Mouse (Mus musculus): ENCODE results near the gene Cela1.

The Cela1 gene

DNA sequence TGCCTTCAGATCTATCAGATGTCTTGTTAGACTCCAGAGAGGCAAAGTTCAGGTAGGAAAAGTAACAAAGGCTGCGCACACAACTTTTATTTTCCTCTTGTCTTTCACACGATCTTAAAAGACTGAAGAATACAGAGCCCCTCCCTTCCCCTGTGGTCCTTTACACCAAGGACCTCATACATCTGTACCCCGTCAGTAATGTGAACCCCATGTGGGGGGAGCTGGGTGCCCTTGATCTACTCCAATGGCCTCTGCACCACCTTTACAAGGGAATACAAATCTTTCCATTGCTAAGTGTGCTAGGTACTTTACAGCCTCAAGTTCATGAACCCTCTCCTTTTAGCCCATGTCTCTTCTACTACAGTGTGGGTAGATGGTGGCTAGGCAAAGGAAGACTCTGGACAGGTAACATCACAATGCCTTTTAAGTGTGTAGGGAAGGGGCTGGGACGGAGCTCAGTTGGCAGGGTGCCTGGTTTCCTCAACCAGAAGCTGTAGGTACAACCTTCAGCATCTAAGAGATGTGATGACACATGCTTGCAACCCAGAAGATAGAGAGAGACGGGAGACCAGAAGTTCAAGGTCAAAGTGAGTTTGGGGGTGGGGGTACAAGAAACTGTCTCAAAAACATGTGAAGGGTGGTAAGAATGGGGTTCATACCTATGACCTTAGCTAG is 19.7 kb downstream of the Cela1 start:
- no peak for DNase-seq

DNA sequence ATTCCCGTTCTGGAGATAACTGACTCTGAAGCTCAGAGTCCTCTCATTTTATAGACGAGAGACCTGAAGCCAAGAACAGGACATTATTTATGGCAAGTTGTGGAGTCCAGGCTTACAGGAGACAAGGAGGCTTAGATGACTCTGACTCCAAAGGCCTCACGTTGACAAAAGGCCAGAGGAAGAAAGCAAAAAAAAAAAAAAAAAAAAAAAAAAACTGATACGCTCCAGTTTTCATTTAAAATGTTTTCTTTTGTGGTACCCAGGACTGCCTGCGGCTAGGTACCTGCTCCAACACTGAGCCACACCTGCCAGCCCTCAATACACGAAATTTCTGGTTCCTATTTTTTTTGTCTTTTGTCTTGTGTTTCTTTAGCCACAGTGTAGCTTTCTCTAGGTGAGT is 20.3 kb downstream of the Cela1 start:
- DNase-seq, result no peak

DNA sequence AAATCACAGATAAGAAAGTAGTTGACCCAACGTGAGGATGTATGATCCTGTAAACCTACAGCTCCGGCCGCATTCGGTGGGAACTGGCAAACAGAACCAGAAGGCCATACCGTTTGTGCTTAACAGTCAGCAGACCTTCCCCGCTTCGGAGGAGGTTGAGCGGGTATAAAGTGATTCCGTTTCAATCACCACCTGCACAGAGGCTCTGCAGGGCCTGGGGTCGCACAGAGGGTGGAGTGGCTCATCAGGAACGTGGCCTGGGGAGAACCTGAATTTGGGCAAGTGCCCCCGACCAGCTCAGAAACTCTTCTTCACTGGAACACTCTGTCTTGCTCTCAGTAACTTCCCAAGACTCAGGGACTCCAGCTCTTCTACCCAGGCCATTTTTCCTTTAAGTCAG is 20.9 kb downstream of the Cela1 start:
- no peak for DNase-seq

DNA sequence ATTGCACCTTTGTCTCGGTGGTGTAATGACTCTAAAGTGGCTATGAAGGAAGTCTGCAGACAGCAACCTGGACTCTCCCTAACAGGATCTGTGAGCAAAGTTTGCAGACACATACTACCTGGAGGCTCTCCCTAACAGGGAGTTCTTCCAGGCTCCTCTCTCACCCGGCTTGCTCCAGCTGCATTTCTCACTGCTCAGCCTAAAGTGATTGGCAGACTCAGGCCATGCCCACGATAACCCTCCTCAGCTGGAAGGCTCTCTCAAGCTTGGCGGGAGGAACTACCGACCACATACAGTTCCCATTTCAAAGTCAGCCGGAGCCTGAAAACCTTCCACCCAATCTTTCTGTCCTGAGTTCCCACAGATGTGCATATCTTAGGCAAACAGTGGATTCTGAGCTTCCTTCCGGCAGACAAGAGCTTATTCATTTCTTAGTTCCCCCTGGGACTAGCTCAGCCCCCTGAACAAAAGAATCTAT is 21.5 kb downstream of the Cela1 start:
- no peak for DNase-seq

DNA sequence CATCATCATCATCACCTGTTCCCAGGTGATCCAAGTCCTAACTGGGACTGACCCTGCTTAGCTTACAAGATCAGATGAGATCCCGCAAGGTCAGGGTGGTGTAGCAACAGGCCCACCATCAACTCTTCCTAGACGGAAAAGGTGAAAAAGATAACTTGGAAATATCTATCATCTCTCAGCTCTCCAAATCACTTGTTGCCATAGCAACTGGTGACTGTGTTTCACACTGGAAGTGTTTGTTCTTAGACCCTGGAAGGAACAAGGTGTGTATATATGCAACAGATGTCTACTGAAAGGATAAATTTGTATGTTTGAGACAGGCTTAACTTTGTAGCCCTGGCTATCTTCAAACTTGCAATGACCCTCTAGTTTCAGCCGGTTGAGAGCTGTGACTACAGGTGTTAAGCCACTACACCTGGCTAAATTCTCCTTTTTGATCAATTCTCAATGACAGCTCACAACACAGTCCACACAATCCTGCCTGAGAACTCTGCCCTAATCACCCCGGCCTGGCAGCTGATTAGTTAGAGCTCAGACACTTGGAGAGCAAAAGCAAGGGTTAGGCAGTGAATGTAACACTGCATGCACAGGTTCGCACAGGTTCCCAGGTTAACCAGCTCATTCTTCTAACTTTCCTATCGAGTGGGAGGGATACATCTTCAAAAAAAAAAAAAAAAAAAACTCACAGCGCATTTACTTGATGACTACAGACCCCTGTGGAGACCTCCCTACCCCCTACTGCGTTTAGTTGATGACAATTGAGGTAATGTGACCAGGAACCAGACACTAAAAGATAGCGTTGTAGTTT is 22.1 kb downstream of the Cela1 start:
- no peak for DNase-seq

DNA sequence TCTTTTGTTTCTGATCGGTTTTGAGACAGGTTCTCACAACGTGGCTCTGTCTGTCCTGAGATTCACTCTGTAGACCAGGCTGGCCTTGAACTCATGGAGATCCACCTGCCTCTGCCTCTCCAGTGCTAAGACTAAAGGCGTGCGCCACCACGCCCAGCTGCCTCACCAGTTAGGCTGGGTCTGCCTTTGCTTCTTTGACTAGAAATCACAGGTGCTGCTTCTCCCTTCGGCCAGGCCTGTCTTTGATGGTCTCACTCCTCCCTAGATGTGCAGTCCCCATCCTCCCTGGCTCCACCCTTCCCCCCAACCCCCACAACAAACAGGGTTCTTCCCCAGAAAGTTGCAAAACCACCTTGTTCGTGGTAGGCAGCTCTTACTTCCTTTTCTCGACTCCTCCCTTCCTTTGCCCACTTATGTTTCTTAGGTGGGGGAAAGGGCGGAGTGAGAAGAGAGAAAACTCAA is 22.9 kb downstream of the Cela1 start:
- no peak for DNase-seq

DNA sequence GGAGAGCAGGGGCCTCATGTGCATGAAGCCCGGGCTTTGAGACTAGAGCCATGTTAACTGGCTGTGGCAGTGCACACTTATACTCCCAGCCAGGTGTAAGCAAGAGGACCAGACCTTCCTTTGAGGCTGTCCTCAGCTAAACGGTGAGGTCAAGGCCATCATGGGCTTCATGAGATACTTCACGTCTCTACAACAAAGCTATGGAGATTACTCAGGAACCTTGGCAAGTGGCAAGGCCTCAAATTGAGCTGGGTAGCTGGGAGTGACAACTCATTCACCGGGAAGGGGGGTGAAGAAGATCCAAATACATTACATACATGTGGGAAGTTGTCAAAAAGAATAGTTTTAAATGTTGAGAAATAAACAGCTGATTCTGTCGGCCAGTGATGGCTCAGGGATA is 26.9 kb downstream of the Cela1 start:
- no peak for DNase-seq

DNA sequence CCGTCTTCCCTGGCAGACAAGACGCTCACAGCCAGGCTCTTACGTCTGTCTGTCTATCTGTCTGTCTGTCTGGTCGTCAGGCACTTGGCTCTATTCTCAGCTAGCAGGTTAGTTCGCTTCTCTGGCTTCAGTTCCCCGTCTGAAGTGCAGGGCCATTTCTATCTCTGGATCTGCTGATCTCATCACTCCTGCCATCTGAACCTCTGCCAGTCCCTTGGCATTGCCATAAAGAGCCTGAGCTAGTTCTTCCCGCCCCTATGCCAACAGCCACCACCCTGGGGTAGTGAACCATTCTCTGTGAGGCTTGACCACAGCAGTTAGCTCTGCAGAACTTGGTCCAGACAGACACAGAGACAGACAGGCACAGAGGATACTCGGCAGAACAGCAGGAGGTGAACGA is 27.4 kb downstream of the Cela1 start:
- peak; percentile 70 to 75 for DNase-seq

DNA sequence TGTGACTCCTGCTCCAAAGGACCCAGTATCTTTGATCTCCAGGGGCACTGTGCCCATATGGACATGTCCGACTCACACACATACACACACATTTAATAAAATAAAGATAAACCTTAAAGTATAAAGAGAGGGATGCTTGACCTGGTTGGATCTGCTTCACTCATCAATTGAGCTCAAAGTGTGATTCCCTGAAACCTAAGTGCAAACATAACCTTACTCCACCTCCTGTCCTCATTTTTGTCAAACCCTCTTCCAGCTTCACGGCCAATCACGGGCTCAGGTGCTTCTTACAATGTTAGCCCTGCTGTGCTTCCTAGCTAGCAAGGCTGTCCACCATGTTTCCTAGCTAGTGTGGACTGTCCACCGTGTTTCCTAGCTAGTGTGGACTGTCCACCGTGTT is 32.5 kb downstream of the Cela1 start:
- DNase-seq, result no peak

DNA sequence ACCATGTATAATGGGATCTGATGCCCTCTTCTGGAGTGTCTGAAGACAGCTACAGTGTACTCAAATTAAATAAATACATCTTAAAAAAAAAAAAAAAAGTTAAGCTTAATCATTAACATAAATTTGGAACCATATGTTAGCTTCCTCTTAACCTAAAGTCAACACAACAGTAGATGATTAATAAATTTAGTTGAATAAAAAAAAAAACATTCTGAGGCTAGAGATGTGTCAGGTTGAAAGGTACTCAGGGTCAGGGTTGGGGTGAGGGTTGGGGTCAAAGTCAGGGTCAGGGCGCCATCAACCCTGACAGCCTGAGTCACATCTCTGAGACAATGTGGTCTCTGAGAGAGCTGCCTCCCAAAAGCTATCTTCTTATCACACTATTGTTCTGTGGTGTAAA is 33.5 kb downstream of the Cela1 start:
- DNase-seq, result no peak

DNA sequence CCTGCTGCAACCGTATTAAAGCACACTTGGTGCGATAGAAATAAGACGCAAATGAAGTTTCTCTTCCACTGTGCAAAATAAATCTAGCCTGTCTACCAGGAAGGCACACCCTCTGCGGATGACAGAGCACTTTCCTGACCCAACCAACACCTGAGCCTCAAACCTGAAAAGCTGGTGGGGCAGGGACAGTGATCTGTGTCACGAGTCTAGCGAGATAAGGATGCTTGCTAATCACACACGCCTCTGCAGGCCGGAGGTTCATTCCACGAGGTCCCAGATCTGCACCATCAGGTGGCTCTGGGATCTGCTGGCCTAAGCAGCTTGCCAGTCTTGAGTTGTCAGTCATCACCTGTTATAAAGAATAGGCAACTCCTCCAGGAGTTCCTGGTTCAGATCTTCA is 36.1 kb downstream of the Cela1 start:
- no peak for DNase-seq

DNA sequence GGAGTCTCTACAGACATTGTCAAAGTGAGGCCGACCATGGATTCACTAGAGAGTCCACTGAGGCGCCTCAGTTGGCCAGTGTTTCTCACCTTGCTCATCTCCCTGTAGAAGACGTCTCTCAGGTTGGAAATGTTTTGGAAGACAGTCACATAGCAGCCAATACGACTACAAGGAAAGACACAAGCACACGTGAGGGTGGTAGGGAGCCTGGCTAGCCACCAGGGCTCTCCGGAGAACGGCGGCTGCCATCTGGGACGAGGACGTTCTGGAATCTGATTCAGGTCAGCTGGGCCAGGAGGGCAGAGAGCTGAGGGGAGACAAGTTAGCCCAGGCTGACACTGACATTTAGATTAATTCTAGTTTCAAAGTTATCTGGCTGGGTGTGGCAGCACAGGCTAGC is 37.6 kb downstream of the Cela1 start:
- DNase-seq, result no peak

DNA sequence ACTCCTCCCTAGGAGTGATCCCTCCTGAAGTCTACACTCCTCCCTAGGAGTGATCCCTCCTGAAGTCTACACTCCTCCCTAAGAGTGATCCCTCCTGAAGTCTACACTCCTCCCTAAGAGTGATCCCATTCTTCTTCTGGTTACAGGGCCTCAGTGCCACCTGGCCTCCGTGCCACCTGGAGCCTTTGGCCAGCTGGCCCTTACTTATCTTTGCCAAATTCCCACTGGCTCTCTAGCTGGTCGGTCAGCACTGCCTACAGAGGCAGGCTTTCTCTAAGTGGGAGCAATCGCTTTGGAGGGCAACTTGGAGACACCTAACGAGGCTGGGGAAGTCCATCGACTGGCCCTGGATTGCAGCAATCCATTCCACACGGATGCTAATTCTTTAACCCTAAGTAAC is 41.6 kb downstream of the Cela1 start:
- DNase-seq, result no peak

DNA sequence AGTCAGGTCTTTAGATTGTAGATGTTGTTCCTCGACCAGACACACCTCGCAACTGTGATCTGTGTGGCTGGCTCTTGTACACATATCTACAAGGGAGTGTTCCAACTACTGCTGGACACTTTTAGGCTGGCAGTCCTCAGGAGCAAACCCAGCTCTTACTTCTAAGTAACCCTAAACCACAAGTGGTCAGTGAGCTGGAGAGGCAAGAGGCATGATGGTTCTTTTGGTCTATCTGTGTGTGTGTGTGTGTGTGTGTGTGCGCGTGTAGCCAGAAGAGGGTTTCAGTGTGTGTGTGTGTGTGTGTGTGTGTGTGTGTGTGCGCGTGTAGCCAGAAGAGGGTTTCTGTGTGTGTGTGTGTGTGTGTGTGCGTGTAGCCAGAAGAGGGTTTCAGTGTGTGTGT is 45.3 kb downstream of the Cela1 start:
- DNase-seq, result no peak

DNA sequence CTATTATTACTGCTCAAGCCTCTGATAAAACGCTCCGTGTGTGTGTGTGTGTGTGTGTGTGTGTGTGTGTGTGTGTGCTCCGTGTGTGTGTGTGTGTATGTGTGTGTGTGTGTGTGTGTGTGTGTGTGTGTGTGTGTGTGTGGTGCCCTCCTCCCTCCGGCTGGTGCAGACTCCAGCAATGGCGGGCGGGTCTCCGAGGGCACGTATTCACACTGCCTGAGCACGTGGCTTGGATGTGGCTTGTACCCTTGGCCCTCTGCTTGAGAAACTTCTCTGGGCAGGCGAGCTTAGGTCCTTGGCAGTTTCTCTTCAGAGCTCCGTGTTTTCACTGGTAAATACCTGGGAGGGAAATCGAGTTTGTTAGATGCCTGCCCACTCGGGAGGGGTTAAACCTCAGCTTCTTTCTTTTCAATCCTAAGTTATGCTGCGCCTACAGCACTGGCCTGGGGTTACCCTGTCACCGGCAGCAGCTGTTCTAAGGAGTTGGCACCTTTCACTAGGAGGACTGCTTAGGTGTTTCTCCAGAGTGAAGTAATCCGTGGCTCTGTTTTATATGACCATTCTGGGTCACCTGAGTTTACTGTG is 46.4 kb downstream of the Cela1 start:
- no peak for DNase-seq

DNA sequence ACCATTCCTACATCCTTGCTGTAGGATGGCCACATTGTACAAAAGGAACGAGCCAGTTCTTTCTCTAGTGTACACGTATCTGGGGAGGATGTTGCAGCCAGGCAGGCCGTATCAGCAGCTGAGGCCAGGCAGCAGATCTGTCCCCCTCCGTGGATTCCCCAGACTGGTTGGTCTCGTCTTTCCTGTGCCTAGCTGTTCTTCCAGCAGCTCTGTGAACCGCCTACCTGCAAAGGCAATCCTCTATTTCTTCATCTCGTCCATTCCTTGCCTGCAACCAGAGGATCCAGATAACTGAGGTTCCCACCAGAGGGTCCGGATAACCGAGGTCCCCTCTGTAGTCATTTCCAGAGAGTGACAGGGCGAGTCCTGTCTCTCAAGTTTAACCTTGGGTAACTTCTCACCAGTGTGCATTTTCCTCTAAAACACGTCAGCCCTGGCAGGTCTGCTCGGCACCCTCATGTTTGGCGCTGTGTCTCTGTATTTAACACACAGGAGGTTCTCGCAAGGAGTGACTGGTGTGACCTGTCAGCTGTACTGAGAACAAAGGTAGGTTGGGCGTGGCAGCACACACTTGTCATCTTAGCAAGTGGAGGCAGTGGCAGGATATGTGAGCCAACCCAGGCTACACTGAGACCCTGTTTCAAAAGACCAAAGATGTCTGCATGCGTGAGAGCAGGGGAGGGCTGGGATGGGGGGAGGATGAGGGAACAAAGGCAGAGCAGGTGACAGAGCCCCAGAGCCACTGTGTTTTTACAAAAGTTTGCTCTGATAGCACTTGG is 47.6 kb downstream of the Cela1 start:
- no peak for DNase-seq

DNA sequence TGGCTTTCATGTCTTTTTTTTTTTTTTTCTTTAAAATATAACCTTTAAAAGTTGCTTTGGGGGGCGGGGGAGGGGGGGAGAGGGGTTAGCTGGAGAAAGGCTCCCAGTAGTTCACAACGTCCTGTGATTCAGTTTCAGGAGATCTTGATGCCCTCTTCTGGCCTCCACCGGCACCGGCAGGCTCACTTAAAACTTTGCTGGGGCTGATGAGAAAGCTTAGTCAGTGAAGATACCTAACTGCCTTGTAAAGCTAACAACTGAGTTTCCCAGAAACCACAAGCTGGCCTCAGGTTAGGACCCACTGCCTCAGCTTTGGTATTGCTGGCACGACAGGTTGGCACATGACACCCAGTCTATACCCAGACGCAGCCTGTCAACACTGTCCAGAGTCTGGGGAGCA is 50.1 kb downstream of the Cela1 start:
- DNase-seq, result peak in 1 of 2 experiments; percentile 65

DNA sequence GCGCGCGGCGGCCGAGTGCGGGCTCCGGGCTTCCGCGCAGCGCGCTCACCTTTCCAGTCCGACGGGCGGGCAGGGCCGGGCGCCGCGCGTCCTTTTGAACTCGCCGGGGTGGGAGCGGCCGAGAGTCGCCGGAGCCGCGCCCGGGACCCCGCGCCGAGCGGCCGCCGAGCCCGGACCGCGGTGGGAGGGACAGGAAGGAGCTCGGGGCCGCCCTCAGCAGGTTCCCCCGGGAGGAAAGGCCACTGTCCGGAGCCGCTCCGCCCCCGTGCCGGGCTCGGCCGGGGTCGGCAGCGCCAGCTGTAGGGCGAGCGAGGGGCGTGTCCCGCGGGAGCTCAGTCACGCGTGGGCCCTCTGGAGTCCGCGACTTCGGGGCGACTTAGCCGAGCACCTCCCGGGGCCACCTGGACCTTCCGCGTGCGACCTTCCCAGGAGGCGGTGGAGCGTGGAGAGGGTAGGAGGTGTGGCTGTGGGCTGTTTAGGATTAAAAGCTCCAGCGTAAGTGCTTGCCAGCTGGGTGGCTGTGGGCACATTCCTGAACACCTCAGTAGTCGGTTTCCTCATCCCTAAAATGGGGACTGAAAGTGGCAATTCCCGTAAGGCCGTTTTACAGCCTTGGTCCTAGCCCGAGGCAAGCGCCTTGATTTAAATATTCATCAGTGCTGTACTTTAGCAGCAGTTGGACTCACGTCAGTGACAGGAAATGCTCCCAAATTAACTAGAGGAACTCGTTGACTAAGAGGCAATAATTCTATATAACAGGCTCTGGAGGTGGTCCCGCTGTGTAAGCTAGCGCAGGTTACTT is 50.8 kb downstream of the Cela1 start, which contains the start of gene Smagp:
Smagp (minus strand) TSS at position 241 of the 802 bp plus-strand sequence.
- peak; percentile 86 to 90 for DNase-seq

DNA sequence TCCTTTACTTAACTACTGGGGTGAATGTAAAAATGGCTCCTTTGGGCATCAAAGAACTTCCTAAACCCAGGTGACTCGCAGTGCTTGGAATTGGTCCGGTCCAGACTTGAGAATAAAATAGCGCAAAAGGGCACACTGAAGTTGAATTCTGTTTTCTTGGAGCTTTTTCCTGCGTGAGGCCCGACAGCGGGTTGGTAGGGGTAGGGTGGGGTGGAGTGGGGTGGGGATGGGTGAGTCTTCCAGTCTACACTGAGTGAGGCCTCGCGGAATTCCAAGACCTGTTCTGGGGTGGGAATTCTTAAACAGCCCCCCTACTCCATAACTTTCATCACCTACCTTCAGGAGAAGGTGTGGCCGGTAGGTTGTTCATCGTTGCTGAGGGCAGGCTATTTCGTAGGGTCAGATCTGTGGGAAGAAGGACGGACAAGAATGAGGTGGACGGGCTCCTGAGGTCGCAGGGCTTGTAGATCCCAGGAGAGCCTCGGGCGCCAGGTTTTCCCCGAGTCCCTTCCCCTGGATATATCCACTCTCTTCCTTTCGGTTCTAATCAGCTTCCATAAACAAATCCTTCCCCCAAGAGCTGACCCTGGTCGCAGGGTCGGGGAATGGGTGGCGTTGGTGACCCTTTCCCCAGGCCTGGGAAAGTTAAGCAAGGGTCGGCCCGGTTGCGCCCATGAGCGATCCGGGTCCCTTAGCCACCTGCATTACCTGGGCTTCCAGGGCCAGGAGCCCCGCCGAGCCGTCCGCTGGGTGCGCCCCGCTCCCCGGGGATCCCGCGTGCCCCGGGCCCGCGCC is 51.7 kb downstream of the Cela1 start:
- DNase-seq, result no peak

DNA sequence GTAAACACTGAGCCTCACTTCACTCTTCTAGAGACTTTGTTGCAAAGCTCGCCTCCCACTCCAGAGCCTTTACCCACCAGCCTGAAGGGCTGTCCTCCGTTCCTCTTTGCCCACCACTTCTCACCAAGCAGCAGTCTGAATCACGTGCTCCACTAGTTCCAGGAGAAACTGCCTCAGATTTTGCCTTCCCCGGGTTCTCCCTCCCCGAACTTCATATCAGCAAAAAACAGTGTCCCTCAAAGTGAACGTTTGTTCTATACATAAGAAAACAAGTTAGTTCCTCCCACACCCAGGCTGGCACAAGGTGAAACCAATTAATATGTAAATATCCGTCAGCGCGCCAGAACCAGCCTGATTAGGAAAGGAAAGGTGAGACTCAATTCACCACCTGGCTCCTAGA is 52.5 kb downstream of the Cela1 start:
- DNase-seq, result no peak

DNA sequence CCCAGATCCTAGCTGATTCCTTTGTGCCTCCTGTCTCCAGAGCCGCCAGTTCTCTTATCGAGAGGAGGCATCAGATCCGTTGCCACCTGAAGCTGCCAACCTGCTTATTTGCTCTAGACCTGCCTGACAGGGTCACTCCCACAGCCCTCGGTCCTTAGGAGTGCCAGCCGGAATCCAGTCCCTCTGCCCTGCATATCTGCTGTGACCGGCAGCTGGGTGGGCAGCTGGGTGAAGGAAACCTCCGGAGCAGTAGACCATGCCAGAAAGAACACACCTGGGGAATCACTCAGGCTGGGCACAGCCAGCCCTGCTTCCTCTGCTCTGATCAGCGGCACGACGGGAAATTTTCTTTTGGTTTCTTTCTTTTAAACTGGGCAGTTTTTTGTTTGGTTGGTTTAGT is 54.4 kb downstream of the Cela1 start:
- DNase-seq, result no peak

Data from kidney, adult 8-10 months (tissue).